Mouse (Mus musculus) cerebellum, adult 2 months (tissue): ENCODE measurements around the gene Gstm1.
"Not testable (repeated sequence)": the region's sequence is repeated elsewhere in the genome, so short reads cannot be mapped to it uniquely, and the experiment has no call there.

Experiments
- CTCF ChIP-seq: fragments of 200-500 bp; IDR thresholded peaks from 2 replicates; pipeline ENCODE4 v1.5.1; 2011; ENCODE audit warnings: low read depth, mild to moderate bottlenecking, control low read depth, low read length, moderate library complexity, borderline replicate concordance; ENCODE audit not compliant: insufficient read depth
- POLR2A ChIP-seq: fragments of 200-500 bp; IDR thresholded peaks from 2 replicates; pipeline ENCODE4 v1.6.1; 2011; ENCODE audit warnings: low read length, control low read depth, borderline replicate concordance; ENCODE audit not compliant: insufficient read depth

DNA sequence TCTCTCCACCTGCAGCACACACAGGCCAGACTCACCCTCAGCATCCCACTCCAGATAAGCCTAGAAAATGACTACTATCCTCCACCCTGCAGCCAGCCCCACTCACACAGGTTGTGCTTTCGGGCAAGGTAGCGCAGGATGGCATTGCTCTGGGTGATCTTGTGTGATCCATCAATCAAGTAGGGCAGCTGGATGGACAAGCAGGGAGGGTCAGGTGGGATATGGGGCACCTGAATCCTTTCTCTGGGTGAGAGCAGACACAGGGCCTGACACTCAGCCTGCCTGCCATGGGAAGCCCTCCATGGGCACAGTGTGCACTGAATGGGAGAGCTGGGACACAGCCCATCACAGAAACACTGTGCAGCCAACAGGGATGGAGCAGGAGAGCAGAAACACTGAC is 32.6 kb downstream of the Gstm1 start:
- TF ChIP-seq CTCF, POLR2A: not testable (repeated sequence)
